Mouse (Mus musculus) spleen, adult 2 months (tissue): Measurements from ENCODE around the gene Trim65.

ENCODE experiments used
- CTCF ChIP-seq: fragments of 200-500 bp; IDR thresholded peaks from 2 replicates; pipeline ENCODE4 v1.5.1; 2011; ENCODE audit warnings: mild to moderate bottlenecking, inconsistent platforms; ENCODE audit not compliant: insufficient read depth, insufficient read length, insufficient replicate concordance; ENCODE audit errors: extremely low read depth
- POLR2A ChIP-seq: fragments of 200-500 bp; IDR thresholded peaks from 2 replicates; pipeline ENCODE4 v1.6.1; 2011; ENCODE audit warnings: low read depth, low read length, inconsistent platforms

GRCm38 (mm10) chr11:116088188-116088587 is 42.7 kb downstream of the Trim65 start:
- TF ChIP-seq POLR2A (no peak), CTCF (no peak)
